Mouse (Mus musculus) embryo, embryonic 9.5 days (tissue): ENCODE measurements around the gene Isx.

Source experiments
- DNase-seq: peaks from one replicate; pipeline ENCODE4 v3.0.0-alpha.2; 2017; ENCODE audit errors: extremely low spot score

Gene Isx

DNA sequence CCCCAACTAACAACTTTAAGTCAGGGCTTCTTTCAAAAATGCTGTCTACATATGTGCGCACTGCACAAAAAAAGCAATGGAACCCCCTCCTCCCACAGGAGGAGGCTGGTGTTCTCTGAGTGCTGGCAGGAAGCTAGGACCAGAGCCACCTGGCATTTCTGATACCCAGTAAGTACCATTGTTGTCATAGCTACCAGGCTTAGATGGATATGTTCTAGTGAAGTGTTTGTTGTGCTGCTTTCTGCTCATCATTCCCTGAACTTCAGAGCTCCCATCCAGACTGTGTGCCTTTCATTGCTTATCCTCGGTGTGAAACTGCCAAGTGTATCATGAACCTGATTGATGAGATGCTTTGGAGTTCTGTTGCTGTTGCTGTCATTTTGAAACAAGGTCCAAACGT lies 26.8 kb downstream of the Isx start:
- DNase-seq, result no peak

GRCm38 (mm10) chr8:74901765-74902164 lies 28.8 kb downstream of the Isx start:
- DNase-seq, result no peak

DNA sequence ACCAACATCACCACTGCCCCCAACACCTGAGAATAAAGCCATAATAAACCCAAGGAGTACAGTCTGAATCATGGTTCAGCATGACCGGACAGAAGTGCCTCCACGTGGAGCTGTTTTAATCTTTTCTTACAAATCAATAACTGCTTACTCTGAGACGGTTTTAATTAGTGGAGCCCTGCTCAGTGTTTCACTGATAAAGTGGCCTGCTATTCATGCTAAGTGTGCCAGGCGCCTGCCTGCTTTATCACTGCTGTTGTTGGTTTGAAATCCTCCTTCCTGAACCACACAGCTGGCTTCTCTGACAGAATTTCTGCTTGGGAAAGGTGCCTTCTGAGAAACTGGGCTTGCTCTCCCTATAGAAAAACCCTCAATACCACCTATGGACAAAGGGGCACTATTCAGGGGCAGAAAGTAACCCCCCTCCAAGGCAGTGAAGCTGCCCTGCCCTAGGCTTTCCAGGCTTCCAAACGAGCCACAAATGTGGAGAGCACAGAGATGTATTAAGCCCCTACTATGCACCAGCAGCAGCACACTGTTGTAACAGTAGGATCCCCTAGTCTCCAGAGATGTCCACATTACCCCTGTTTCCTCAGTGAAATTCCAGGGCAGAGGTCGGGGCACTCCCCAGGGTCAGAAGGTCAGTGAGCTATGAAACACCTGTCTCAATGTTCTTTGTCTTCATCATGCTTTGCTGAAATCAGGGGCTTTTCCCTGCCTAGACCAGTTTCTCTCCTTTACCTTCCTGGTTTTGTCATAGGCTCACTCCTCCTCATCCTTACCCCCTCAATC lies 30.3 kb downstream of the Isx start:
- no peak for DNase-seq

- DNase-seq, result no peak
Observed at GRCm38 (mm10) chr8:74906333-74906732, 33.4 kb downstream of the Isx start.

- DNase-seq, result no peak
Observed at GRCm38 (mm10) chr8:74910708-74911107, 37.7 kb downstream of the Isx start.

- DNase-seq, result no peak
Observed at GRCm38 (mm10) chr8:74920691-74921421, 47.9 kb downstream of the Isx start.

DNA sequence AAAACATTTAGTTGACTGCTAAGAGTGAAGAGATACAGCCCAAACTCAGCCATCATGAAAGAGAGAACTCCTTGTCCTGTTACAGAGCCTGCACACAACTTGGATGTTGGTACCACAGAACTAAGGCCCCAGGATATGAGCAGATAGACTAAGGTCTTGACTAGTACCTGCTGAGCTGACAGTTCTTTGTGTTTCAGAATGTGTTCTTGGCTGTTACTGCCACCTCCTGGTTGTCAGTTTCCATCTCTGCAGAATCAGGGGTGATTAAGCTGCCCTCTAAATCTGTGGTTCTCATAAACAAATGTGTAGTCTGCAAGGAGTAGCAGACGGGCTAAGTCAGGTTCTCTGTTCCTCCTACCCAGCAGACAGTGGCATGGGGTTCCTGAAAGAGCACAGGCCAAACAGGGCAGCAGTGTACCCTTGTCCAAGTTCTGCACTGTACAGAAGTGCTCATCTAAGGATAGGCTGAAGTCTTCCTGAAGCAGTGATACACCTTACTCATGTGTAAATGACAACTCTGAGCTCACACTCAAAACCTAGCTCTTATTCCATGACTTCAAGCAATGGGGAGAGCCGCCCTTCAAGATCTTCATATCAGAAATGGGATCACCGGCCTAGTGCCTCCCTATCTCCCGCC lies 49.0 kb downstream of the Isx start:
- no peak for DNase-seq

- no peak for DNase-seq
Observed at GRCm38 (mm10) chr8:74927940-74928339, 55.0 kb downstream of the Isx start.

GRCm38 (mm10) chr8:74930731-74931130 lies 57.8 kb downstream of the Isx start:
- DNase-seq, result peak; percentile 76

GRCm38 (mm10) chr8:74935308-74935707 lies 62.3 kb downstream of the Isx start:
- DNase-seq, result peak; percentile 71

- no peak for DNase-seq
Observed at GRCm38 (mm10) chr8:74936656-74937055, 63.7 kb downstream of the Isx start.

DNA sequence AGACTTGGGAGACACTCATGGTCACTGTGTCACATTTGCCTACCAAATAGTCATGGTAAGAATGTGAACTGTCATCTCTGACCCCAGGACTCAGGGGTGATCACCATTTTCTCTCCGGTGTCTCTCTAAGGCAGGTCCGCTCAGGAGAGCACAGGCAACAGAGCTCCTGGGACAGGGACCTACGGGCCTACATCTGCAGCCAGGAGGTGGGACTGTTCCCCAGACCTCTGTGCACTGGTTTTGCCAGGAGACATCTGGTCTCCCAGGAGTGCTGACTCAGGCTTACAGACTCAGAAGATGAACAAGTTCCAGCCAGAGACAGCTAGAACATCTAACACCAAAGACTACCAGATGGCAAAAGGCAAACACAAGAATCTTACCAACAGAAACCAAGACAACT lies 69.1 kb downstream of the Isx start:
- no peak for DNase-seq
